Mouse (Mus musculus): ENCODE data around the gene Col5a3. TPM values are rescaled to one million over a fixed set of nuclear protein-coding genes. Genes with fewer than 3 reads are reported as not detected.

The Col5a3 gene
- total RNA-seq, 2 experiments from 2014 or later, result 1.3 to 2.0 TPM

- DNase-seq, result no peak
Measured at GRCm38 (mm10) chr9:20805159-20805495, 9.7 kb downstream of the Col5a3 start.

- DNase-seq, result peak; percentile 58 to 59
Measured at GRCm38 (mm10) chr9:20804266-20805158, 10.4 kb downstream of the Col5a3 start.

GRCm38 (mm10) chr9:20794108-20794806, 20.6 kb downstream of the Col5a3 start:
- peak; percentile 62 to 67 for DNase-seq

DNA sequence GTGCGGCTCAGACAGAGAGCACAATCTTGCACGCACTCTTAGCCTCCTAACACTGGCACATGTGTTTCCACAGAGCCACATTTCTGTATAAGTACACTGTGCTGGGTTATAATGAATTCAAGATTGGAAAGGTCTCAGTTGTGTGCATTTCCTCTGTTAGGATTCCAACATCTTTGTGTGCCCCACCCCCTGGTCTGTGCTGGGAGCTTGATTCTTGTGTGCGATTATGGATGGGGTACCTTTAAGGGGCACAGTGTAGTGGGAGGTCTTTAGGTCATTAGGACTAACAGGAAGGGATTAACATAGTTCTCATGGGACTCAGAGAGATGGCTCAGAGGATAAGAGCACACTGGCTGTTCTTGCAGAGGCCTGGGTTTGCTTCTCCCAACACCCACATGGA, 24.5 kb downstream of the Col5a3 start:
- DNase-seq, result no peak

DNA sequence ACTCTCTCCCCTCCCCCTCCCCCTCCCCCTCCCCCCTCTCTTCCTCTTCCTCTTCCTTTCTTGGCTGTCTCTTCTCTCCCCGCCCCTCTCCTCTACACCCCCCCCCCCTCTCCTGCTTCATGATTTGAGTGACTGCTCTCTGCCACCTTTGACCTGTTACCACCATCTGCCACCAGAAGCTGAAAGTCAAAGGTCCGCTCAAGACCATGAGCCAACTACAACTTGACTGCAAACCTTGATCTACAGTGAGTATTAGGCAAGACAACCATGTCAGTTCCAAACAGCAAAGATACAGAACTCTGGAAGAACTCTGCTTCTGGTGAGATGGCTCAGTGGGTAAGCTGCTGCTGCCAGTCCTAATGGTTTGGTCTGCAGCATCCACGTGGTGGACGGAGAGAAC, 25.2 kb downstream of the Col5a3 start:
- no peak for DNase-seq

GRCm38 (mm10) chr9:20787992-20788391, 26.9 kb downstream of the Col5a3 start:
- DNase-seq, result no peak

DNA sequence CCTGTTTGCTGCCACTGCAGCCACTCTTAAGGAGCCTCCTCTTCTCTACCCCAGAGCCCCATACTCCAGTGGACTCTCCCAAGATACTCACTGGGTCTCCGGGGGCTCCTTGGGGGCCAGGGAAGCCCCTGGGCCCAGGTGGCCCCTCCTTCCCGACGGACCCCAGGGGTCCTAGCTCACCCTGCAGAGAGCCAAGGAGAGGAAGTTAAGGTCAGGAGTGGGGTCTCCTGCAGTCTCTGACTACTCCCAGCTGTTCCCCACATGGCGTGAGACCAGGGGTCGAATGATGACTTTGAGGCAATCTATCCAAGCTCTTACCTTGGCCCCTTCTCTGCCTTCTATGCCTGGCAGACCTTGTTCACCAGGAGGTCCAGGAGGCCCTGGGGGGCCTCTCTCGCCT, 29.8 kb downstream of the Col5a3 start:
- no peak for DNase-seq

DNA sequence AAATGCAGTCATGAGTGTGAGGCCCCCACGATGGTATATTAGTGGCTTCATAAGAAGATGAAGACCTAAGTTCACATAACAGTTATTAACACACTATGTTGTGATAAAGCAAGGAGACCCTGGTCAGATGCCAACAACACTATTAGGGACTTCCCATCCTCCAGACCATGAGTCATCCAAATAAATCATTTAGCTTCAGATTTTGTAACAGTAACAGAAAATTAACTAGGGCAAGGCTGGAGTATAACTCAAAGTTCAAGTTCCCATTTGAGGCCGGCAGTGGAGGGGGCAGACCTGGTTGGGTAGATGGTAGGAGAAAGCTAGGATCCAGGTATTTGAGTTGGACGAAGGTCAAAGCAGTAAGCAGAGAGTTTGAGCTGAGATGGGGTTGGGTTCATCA, 33.6 kb downstream of the Col5a3 start:
- DNase-seq, result no peak

GRCm38 (mm10) chr9:20765274-20765673, 49.6 kb downstream of the Col5a3 start:
- DNase-seq, result no peak

DNA sequence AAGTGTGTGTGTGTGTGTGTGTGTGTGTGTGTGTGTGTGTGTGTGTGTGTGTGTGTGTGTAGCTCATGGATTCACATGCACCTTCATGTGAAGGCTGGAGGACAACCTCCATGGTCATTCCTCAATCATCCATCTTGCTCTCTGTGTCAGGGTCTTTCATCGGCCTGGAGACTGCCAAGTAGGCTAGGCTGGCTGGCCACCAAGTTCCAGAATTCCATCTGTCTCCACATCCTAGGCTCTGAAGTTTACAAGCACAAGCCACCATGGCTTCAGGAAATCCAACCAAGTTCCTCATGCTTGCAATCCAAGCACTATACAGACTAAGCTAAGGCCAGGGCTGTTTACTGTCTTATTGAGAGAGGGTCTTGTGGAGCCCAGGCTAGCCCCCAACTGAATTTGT, 51.8 kb downstream of the Col5a3 start:
- no peak for DNase-seq

- no peak for DNase-seq
Measured at GRCm38 (mm10) chr9:20762197-20762961, 52.5 kb downstream of the Col5a3 start.

- no peak for DNase-seq
Measured at GRCm38 (mm10) chr9:20761388-20761787, 53.5 kb downstream of the Col5a3 start.

GRCm38 (mm10) chr9:20760813-20761212, 54.1 kb downstream of the Col5a3 start:
- DNase-seq, result no peak

DNA sequence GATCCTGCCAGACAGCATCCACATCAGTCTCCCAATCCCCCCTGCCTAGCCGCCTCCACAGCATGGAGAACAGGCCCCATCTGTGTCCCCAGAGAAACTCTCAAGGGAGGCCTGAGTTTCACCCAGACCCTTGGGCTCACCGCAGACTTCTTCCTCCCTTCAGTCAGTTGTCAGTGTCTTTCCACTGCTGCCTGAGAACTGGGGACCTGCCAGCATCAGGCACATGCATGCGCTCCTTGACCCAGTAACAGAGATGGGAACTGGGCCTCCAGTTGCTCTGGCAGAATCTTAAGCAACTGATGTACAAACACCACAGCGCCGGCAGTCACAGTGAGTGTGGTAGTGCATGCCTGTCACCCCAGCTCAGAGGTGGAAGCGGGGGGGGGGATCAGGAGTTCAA, 56.0 kb downstream of the Col5a3 start:
- DNase-seq, result no peak

DNA sequence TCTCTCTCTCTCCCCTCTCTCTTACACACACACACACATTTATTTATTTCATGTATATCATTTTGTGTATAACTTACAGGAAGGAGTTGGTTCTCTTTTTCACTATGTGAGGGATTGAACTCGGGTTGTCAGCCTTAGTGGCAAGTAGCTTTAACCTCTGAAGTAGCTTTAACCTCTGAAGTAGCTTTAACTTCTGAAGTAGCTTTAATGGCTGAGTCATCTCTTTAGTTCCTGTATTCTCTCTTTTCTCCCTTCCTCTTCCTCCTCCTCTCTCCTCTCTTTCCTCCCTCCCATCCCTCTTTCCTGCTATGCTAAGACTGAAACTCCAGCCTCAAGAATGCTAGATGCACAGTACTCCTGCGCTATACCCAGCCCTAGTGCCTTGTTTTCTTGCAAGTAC, 56.6 kb downstream of the Col5a3 start:
- DNase-seq, result no peak

GRCm38 (mm10) chr9:20757087-20757955, 57.5 kb downstream of the Col5a3 start:
- no peak for DNase-seq

GRCm38 (mm10) chr9:20756081-20756700, 58.7 kb downstream of the Col5a3 start:
- DNase-seq, result no peak

DNA sequence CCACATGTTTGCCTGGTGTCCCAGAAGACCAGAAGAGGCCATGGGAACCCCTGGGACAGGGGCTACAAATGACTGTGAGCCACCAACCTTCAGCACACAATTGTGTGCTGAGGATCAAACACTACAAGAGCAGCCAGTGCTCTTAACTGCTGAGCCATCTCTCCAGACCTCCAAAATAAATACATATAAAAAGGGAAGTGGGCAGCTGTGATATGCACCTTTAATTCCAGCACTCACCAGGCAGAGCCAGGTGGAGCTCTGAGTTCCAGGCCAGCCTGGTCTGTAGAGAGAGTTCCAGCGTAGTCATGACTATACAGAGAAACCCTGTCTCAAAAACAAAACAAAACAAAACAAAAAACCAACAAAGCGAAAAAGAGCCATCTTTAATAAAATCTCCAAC, 60.5 kb downstream of the Col5a3 start:
- DNase-seq, result no peak

GRCm38 (mm10) chr9:20751477-20752029, 63.3 kb downstream of the Col5a3 start:
- DNase-seq, result no peak

DNA sequence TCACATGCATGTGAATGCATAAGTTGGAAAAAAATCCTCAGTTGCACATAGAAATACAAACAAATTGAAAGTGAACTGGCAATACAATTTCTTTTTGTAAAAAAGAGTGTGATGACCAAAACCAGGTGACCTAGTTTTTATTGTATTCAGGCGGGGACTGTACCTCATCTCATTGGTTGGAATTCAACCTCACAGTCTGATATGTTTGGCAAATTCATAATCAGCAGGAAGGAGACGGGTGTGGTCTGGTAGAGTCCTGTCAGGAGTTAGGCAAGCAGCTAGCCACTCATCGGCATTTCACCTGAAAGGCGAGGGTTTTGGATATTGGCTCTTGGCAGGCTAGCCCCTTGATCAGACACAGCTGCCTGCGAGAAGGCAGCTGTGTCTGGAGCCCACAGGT, 65.7 kb downstream of the Col5a3 start:
- no peak for DNase-seq

GRCm38 (mm10) chr9:20748540-20748939, 66.3 kb downstream of the Col5a3 start:
- no peak for DNase-seq

Data from layer of hippocampus, postnatal 36 days (tissue).